Mouse (Mus musculus) kidney, postnatal 25 days (tissue): ENCODE measurements around the gene Siglece.
"Not testable (repeated sequence)": the region's sequence is repeated elsewhere in the genome, so short reads cannot be mapped to it uniquely, and the experiment has no call there.

ENCODE experiments used
- DNase-seq, 2 experiments: peaks; one replicate each; pipeline ENCODE4 v3.0.0; 2021; ENCODE audit warnings: mixed read lengths in 2 of 2

The Siglece gene

DNA sequence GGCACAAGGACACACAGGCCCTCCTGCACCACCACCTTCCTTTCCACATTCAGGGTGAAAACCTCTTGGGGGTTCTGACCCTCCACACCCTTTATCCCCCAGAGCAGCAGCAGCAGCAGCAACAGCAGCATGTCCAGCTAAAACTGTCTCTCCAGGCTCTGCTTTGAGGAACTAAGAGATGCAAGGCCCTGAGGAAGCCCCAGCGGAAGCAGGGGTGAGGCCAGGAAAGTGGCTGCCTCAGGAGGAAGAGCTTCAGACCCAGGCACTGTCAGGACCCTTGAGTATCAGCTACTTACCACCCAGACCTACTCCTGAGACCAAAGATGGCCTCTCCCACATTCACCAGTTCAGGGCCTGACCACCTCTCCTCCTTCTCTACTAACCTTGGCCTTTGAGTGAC is at the start of gene Siglece:
TSS of gene Siglece (minus strand) at position 160 of the 400 bp plus-strand sequence.
- DNase-seq, result no peak

DNA sequence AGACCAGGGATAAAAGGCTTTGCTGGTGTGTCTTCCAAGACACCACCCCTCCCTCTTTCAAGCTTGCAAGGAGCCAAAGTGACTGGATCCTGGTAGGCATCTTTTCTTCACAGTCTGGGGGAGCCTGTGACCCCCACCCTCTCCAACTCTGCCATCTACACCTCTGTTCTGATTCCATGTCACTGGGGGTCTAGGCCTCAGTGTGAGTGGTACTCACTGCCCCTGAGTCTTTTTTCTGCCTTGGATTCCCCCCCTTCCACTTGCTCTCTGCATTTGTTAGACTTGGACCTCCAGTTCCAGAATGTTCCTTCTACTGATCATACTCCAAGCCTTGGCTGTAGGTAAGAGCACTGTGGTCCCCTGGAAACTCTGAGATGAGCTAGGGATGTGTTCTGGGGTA is 30.2 kb upstream of the Siglece start, which contains the start of gene Klk14:
TSS of gene Klk14 (plus strand) at position 301 of the 400 bp plus-strand sequence.
- no peak for DNase-seq

DNA sequence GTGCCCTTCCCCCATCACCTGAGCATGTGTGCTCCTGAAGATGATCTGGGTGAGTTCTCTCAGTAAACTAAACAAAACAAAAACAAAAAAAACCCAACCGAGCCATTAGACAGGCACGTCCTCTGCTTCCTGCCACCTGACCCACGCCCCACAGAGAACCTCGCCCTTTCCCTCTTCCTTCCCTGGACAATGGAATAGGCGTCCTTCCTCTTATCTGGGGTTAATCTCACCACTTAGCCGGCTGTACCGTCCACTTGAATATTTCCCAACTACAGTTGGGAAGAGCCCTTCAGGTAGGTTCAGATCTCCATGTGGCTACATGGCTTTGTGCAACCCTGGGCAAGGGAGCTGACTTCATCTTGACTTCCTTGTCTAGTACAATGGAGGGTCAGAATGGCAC is 25.1 kb upstream of the Siglece start:
- DNase-seq, result no peak

DNA sequence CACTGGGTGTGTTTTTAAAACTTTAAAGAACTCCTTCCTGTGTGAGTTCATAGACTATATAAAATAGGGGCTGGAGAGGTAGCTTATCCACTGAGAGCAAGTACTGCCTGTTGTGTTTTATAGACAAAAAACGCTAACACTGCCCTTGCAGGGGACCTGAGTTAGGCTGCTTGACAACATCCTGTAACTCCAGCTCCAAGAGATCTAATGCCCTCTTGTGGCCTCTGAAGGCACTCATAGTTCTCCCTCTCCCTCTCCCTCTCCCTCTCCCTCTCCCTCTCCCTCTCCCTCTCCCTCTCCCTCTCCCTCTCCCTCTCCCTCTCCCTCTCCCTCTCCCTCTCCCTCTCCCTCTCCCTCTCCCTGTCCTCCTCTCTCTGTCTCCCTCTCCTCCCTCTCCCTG is 22.6 kb upstream of the Siglece start:
- not testable (repeated sequence) for DNase-seq

GRCm38 (mm10) chr7:43680960-43681359 is 21.0 kb upstream of the Siglece start:
- DNase-seq, result peak in 1 of 2 experiments; percentile 65

DNA sequence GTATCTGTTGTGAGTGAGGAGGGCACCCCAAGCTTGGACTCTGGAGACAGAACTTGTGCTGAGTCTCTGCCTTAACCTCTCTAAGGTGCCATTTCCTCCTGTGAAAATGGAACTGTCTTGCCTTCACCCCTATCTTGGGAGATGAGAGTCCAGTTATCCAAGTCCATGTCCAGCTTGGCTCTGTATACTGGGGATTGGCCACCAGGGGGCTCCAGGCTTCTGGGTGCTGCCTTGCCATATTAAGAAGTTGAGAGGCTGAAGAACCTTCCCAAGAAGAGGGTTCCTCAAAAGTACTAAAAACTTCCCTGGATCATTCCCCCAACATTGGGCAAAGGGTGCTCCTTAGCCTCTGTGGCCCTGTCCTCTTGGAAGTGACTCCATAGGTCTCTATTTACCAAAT is 18.6 kb upstream of the Siglece start:
- DNase-seq, result peak in 1 of 2 experiments; percentile 68

GRCm38 (mm10) chr7:43675091-43675490 is 15.1 kb upstream of the Siglece start:
- DNase-seq, result no peak

GRCm38 (mm10) chr7:43672581-43673260 is 12.8 kb upstream of the Siglece start:
- DNase-seq, result peak in 1 of 2 experiments; percentile 25

GRCm38 (mm10) chr7:43671809-43672580 is 12.0 kb upstream of the Siglece start, which contains the start of gene Ctu1:
Gene Ctu1, plus strand, starts transcription at chr7:43672016.
- DNase-seq, result peak; percentile 93 to 96

DNA sequence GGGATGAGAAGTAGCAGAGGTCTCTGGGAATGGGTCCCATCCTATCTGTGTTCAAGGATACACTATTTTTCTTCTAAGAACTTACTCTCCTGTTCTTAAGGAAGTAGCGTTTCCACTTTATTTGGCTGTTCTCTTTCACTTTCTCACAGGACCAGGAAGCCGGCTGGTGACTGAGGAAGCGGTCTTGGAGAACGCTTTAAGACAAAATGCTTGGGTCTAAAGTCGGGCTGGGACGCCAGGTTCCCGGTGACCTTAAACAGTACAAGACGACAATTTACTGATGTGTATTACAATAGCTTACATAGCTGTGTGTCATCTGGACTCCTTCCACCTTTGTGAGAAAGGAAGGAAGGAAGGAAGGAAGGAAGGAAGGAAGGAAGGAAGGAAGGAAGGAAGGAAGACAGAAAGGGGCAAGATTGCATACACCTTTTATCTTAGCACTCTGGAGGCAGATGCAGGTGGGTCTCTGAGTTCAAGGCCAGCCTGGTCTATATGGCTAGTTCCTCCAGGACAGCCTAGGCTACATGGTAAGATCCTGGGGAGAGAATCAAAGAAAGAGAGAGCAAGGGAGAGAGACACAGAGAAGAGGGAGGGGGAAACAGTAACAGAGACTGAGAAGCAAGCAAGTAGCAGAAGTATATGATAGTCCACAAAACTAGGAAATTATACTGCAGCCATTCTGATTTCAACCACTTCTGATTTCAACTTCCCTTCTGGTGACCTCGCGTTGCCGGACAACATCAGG is 11.3 kb upstream of the Siglece start:
- DNase-seq, result no peak

DNA sequence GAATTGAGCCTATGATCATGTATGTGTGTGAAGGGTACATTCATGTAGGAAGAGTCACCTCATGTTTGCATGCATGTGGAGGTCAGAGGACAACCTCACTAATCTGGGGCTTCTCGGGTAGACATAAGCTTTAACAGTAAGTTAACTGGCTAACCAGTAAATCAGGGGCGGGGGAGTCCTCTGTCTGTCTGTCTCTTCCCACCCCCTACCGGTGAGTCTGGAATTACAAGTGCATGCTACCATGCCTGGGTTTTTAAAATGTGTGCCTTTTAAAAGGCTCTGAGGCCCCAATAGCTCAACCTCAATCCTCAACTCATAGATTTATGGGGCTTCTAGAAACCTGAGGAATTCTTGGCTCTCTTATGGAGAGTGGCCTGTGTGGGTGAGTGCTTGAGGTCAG is 8.6 kb upstream of the Siglece start:
- peak in 1 of 2 experiments; percentile 12 for DNase-seq

DNA sequence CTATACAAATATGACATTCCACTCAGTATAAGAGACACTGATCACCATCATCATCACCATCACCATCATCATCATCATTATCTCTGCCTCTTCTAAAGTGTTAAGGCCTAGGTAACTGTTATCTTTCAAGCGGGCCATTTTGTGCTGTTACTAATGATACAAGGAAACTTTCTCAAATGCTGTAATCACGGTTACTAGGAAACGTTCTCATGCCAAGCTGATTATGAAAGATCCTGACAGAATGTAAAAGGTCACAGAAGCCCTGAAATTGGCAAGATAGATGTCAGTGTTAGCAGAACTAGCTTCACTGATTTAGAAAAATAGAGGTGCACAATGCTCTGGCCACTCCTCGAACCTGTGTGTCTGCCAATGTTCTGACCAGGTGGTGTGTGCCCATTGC is 7.3 kb upstream of the Siglece start:
- DNase-seq, result not testable (repeated sequence)

DNA sequence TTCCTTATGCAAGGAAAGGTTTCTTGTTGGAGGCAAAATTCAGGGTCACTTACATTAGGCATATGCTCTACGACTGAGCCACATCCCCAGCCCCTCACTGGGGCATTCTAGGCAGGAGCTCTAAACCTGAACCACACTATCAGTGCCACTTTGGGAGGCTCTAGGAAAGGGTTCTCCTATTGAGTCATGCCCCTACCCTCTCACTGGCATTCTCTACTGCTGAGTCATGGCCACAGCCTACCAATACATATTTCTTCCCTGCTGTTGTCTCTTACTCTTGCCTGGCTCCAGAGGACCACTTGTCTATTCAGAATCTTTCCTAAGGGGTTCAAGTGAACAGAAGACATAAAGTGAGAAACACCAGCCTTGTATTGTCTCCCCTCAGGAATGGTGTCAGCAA is 2.8 kb upstream of the Siglece start:
- no peak for DNase-seq

DNA sequence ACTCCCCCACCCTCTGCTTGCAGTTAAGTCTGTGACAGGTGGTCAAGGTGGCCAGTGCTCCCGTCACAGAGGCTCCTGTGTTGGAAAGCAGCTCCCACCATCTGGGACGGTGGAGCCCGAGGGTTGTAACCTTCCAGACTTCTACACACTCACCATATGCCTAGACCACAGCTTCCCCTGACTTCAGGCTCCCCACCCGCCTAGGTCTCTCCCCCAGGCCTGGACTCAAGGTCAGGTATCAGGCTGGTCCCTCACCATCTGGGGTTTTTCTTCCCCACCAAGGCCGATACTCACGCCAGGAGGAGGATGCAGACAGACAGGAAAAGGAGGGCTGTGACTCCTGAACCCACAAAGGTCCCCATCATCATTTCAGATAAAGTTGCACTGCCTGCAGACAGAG is 3.7 kb downstream of the Siglece start:
- no peak for DNase-seq

DNA sequence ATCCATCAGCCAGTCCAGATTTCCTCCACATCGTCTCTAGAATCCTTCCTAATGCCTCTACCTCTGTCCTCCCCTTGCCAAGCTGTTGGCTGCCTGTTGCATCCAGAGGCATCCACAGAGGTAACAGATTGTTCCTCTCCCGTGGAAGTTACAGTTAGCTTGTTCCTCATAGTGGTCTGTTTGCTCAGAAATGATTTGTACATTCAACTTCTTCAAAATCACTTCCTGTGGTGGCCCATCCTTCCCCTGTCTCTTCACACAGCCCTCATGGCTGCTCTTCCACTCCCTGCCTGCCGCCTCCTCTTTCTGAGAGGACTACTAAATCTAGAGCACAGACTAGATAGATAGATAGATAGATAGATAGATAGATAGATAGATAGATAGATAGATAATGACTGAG is 5.4 kb downstream of the Siglece start:
- DNase-seq, result no peak

DNA sequence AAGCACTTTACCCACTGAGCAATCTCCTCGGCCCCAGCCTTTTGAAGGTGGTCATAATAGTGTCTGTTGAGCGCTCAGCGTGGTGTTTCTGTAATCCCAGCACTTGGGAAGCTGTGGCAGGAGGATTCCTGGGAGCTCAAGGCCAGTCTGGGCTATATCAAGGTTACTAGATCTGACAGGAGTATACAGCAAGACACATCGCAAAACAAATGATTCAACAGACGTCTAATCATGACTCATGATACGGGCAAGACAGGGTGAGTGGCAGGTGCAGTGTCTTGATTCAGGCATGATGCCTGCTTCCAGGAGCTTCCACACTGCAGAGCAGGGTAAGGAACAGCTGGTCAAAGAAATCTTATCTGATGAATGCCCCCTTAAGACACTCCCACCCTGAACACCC is 7.3 kb downstream of the Siglece start:
- DNase-seq, result no peak

DNA sequence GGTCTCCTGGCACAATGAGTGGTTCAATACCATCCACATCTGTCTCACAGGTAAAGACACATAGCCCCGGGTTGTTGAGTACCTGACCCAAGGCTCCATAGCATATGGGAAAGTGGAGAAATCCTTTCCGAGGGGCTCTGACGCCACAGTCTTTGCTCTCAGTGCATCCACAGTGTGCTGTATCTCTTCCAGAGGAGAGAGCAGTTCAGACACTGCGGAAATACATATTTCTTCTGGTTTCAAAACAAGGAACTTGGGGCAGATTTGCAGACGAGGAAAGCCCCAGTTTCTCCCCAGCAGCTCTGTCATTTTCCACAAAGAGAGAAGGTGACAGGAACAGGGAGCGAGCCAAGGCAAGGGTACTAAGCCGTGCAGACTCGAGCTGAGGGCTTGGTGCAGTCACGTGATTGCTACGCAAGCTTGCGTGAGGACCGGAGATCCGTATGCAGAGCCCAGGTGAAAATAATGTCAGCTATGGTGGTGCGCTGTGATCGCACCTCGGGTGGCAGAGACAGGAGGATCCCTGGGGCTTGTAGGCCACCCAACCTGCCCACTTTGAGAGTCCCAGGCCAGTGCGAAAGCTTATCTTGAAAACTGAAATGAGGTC is 16.8 kb downstream of the Siglece start:
- DNase-seq, result no peak

DNA sequence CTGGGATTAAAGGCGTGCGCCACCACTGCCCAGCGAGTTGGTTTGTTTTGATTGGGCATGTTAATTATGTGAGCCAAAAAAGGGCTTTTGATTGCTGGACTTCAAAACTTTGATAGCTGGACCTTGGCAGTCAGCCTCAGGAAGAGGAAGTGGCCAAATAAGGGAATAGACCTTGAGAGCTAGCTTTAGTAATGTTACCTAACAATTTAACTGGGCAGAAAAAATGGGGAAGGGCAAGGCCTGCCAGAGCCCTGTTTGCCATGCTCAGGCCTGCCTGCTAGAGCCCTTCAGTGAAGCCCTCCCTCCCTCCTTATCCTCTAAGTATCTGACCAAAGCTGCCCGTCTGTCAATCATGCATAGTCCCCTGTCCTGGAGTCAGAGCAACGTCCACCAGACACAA is 17.4 kb downstream of the Siglece start:
- no peak for DNase-seq

DNA sequence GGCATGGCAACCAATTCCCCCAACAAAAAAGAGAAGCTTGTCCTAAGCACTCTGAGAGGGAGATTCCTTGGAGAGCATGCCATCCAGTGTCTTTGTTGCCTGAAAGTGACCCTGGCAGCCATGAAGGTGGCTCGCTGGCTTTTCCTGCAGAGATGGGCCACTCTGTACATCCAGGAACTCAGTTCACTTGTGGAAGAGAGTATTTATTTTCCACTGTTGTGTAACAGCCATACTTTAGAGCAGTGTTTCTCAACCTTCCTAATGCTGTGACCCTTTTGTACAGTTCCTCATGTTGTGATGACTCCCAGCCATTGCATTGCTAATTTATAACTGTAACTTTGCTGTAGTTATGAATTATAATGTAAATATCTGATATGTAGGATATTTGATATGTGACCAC is 22.8 kb downstream of the Siglece start:
- no peak for DNase-seq

GRCm38 (mm10) chr7:43636194-43636593 is 23.8 kb downstream of the Siglece start:
- DNase-seq, result no peak

DNA sequence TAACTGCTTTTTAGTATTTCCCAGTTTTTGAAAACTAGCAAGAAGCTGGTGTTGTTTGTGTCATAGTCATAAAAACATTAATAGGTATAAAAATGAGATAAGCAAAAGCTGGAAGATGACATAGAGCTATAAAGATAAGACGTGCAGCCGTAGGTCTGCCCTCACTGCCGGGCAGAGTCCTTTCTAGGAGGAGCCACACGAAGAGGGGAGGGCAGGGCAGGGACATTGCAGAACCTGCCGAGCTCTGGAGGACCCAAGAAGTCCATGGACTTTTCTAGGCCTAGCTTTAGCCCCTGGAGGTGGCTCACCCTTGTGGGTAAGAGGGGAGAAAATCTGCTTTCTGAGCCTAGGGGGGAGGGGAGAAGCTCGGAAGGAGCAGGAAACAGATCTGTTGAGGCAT is 25.5 kb downstream of the Siglece start, which contains the start of gene Ceacam18:
TSS of gene Ceacam18 (plus strand) at position 208 of the 400 bp plus-strand sequence.
- no peak for DNase-seq

- DNase-seq, result no peak
These were observed 26.0 kb downstream of the Siglece start for GRCm38 (mm10) chr7:43633940-43634339.
